Comparison of ENCODE assay signal across 9 mouse cellular contexts in the genomic region with DNA sequence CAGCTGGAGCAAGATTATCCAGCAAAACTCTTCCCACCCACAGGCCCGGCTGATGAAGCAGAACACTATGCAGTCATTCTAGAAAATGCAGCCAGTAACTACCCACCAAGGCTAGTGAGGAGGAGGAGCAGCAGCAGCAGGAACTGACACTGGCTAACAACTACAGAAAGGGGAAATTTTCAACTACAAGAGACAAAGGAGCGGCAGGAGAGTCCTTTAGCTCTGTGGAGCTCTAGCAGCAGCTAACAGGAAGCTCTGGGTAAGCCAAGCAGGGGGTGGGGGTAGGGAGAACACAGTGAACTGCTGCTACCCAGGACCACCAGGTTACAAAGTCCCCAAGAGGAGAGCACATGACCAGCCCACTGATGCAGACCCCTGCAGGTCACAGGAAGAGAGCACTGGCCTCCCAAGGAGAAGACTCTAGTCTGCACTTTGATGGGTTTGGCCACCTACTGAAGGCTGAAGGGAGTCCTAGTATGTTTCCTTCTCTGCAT. TPM values are rescaled to one million over a fixed set of nuclear protein-coding genes. Genes with fewer than 3 reads are reported as not detected.
A peak's percentile ranks its signal among the peaks of the same experiment; 100 is the strongest.
DNase-seq lines count a peak whose midpoint lies in the region; ATAC-seq and TF ChIP-seq lines count a peak whose summit lies in the region.
"Had no signal": no experiment of that assay in that cellular context is flagged by ENCODE, and none has a peak within 500 bp of the region (broad histone marks: within the 10 kb centered on the region; RNA-seq: fewer than 3 reads in every experiment).

No protein-coding gene starts in this region.

- 26% methylated on average over 2 of the region's 2 CpGs for WGBS in liver, embryonic 11.5 days
- WGBS in heart, embryonic 12.5 days: 26% methylated on average over 2 of the region's 2 CpGs
- 23% methylated on average over 2 of the region's 2 CpGs for whole genome bisulfite sequencing in liver, postnatal 0 days (ENCODE audit: insufficient replicate concordance)

- peaks cover 23% of the 10 kb centered on the region for H3K4me1 ChIP-seq in liver, embryonic 11.5 days (replicated peaks; ENCODE audit: control insufficient read depth, insufficient read depth, low read length)
- H3K4me1 ChIP-seq in heart, embryonic 12.5 days (replicated peaks): peaks cover 52% of the 10 kb centered on the region
- H3K4me1 ChIP-seq in liver, postnatal 0 days (ENCODE audit: insufficient read depth): peaks cover 40% of the 10 kb centered on the region

- H3K4me3 ChIP-seq in liver, embryonic 11.5 days (ENCODE audit: low read depth, low read length): no peak overlapping the region
- no peak overlapping the region for H3K4me3 ChIP-seq in heart, embryonic 12.5 days
- H3K4me3 ChIP-seq in liver, postnatal 0 days (ENCODE audit: low read depth, low read length): no peak overlapping the region
- H3K4me3 ChIP-seq: lung, embryonic 15.5 days had no signal

- no peak for ATAC-seq in liver, embryonic 11.5 days (replicated peaks; ENCODE audit: low FRiP score)
- no peak for ATAC-seq in heart, embryonic 12.5 days (ENCODE audit: insufficient number of reproducible peaks, low FRiP score)
- peak; percentile 33; the same call in 1 of the 2 replicates for ATAC-seq in liver, postnatal 0 days

- H3K27ac ChIP-seq in liver, embryonic 11.5 days (ENCODE audit: low read depth, low read length): peak overlapping the region; percentile 32; the same call in 1 of the 2 replicates
- peak overlapping the region; percentile 41 for H3K27ac ChIP-seq in heart, embryonic 12.5 days (ENCODE audit: poor library complexity, severe bottlenecking)
- peak overlapping the region; percentile 46 for H3K27ac ChIP-seq in liver, postnatal 0 days (ENCODE audit: low read depth)
- H3K27ac ChIP-seq: lung, embryonic 15.5 days had no signal

- no peak for TF ChIP-seq CTCF in liver, postnatal 0 days (IDR thresholded peaks at IDR 0.05; ENCODE audit: low read depth)

- peak overlapping the region; percentile 25; the same call in 1 of the 2 replicates for H3K9ac ChIP-seq in liver, embryonic 11.5 days (ENCODE audit: low read depth, low read length)
- 0 out of 2 replicates have a peak overlapping the region, but pooled peaks have one; percentile 5 for H3K9ac ChIP-seq in heart, embryonic 12.5 days
- H3K9ac ChIP-seq in liver, postnatal 0 days (replicated peaks): no peak overlapping the region
- H3K9ac ChIP-seq: lung, embryonic 15.5 days had no signal

- no peak for TF ChIP-seq EP300 in liver, postnatal 0 days (IDR thresholded peaks at IDR 0.05; ENCODE audit: low read depth)

- no peaks in the 10 kb centered on the region for H3K9me3 ChIP-seq in liver, embryonic 11.5 days (ENCODE audit: control insufficient read depth, low read length)
- no peaks in the 10 kb centered on the region for H3K9me3 ChIP-seq in heart, embryonic 12.5 days (replicated peaks)
- no peaks in the 10 kb centered on the region for H3K9me3 ChIP-seq in liver, postnatal 0 days (ENCODE audit: low read length)
- H3K9me3 ChIP-seq: lung, embryonic 15.5 days had no signal

- H3K36me3 ChIP-seq in liver, embryonic 11.5 days (ENCODE audit: control insufficient read depth, insufficient read depth, low read length): no peaks in the 10 kb centered on the region
- H3K36me3 ChIP-seq in heart, embryonic 12.5 days: no peaks in the 10 kb centered on the region
- no peaks in the 10 kb centered on the region for H3K36me3 ChIP-seq in liver, postnatal 0 days (replicated peaks; ENCODE audit: insufficient read depth, low read length)
- H3K36me3 ChIP-seq: lung, embryonic 15.5 days had no signal

- H3K4me2 ChIP-seq in liver, embryonic 11.5 days: peak overlapping the region; percentile 20
- no peak overlapping the region for H3K4me2 ChIP-seq in heart, embryonic 12.5 days
- 0 out of 2 replicates have a peak overlapping the region, but pooled peaks have one; percentile 23 for H3K4me2 ChIP-seq in liver, postnatal 0 days (ENCODE audit: low read depth, low read length)
- H3K4me2 ChIP-seq: lung, embryonic 15.5 days had no signal

- no peak for DNase-seq in liver, embryonic 11.5 days (ENCODE audit: low spot score)
- DNase-seq in liver: no peak
- peak; percentile 61 for DNase-seq in ZHBTc4 (ENCODE audit: low read depth, low spot score)
- no peak for DNase-seq in liver, postnatal 0 days
- DNase-seq in thymus, postnatal 4 days: peak; percentile 75
- DNase-seq in adipocyte (ENCODE audit: low spot score): no peak
- no peak for DNase-seq in ovary, postnatal 36 days (ENCODE audit: low spot score)

- no peaks in the 10 kb centered on the region for H3K27me3 ChIP-seq in liver, embryonic 11.5 days (replicated peaks; ENCODE audit: control insufficient read depth, insufficient read depth, low read length)
- H3K27me3 ChIP-seq in heart, embryonic 12.5 days (replicated peaks): no peaks in the 10 kb centered on the region
- H3K27me3 ChIP-seq in liver, postnatal 0 days (ENCODE audit: insufficient read depth, low read length): no peaks in the 10 kb centered on the region
- H3K27me3 ChIP-seq: lung, embryonic 15.5 days had no signal

RNA-seq across cellular contexts. Expression of gene A730071L15Rik, which starts 21.1 kb away (rescaled TPM):
- polyA plus RNA-seq in liver, embryonic 11.5 days (2014; fragmentation: Nextera tagmentation; extraction: Ambion mirVana): 0.11 and 0.27 TPM in 2 replicates
- polyA plus RNA-seq in heart, embryonic 12.5 days (2016; fragmentation: Nextera tagmentation; extraction: Ambion mirVana): 0.54 TPM in 1 of 2 replicates, not detected in the other
- 0.28 and 0.31 TPM in 2 replicates for polyA plus RNA-seq in liver, postnatal 0 days (2015; fragmentation: Nextera tagmentation; extraction: Ambion mirVana)

RNA-seq across cellular contexts. Expression of gene Nudcd3, which starts 21.5 kb away (rescaled TPM):
- polyA plus RNA-seq in liver, embryonic 11.5 days (2014; fragmentation: Nextera tagmentation; extraction: Ambion mirVana): 31.9 and 32.4 TPM in 2 replicates
- 35.5 and 36.7 TPM in 2 replicates for polyA plus RNA-seq in heart, embryonic 12.5 days (2016; fragmentation: Nextera tagmentation; extraction: Ambion mirVana)
- 7.7 and 9.2 TPM in 2 replicates for polyA plus RNA-seq in liver, postnatal 0 days (2015; fragmentation: Nextera tagmentation; extraction: Ambion mirVana)

RNA-seq across cellular contexts. Expression of gene Npc1l1, which starts 51.2 kb away (rescaled TPM):
- 0.06 and 0.23 TPM in 2 replicates for polyA plus RNA-seq in liver, embryonic 11.5 days (2014; fragmentation: Nextera tagmentation; extraction: Ambion mirVana)
- polyA plus RNA-seq in heart, embryonic 12.5 days (2016; fragmentation: Nextera tagmentation; extraction: Ambion mirVana): 0.05 TPM in 1 of 2 replicates, not detected in the other
- not detected in 2 replicates for polyA plus RNA-seq in liver, postnatal 0 days (2015; fragmentation: Nextera tagmentation; extraction: Ambion mirVana)

Comparison
In these comparisons a context has a peak if more than half of its experiments do, and no peak if none do; other contexts are left out.
1. DNase-seq: peak in ZHBTc4 (single experiment) and thymus, postnatal 4 days (single experiment); none in liver, embryonic 11.5 days (single experiment), liver (single experiment), liver, postnatal 0 days (single experiment), adipocyte (single experiment) and ovary, postnatal 36 days (single experiment).
2. Peak in every context shown above with its lines, with median percentiles within 50 percentile points of each other: H3K27ac ChIP-seq.